Mouse (Mus musculus) lung, postnatal 0 days (tissue): Measurements from ENCODE around the gene Tex14.
"Not testable (repeated sequence)": the region's sequence is repeated elsewhere in the genome, so short reads cannot be mapped to it uniquely, and the experiment has no call there.

Source experiments
- CTCF ChIP-seq: IDR thresholded peaks from 2 replicates; pipeline ENCODE4 v1.5.1; 2016; ENCODE audit warnings: antibody characterized with exemption, mild to moderate bottlenecking
- EP300 ChIP-seq: IDR thresholded peaks from 2 replicates; pipeline ENCODE4 v1.6.1; 2016; ENCODE audit warnings: antibody characterized with exemption, mild to moderate bottlenecking, control low read depth

DNA sequence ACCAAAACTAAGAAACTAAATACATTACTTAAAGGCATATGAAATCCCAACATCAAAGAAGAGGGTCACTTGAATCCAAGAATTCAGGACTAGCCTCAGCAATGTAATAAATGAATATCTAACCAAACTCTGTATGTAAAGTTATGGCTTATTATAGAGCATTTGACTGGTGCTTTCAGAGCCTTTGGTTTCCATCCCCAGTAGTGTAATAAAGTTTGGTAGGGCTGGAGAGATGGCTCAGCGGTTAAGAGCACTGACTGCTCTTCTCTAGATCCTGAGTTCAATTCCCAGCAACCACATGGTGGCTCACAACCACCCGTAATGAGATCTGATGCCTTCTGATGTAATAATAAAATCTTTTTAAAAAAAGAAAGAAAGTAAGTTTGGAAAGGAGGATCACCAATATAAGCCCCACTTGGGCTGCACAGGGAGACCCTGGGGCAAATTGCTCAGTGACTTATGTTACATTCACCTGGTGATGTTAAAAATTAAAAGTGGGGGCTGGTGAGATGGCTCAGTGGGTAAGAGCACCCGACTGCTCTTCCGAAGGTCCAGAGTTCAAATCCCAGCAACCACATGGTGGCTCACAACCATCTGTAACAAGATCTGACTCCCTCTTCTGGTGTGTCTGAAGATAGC is 59.0 kb downstream of the Tex14 start:
- TF ChIP-seq CTCF, EP300: not testable (repeated sequence)
